Mouse (Mus musculus) colon, adult 2 months (tissue): Measurements from ENCODE around the gene Ifitm2. TPM values are rescaled to one million over a fixed set of nuclear protein-coding genes. Genes with fewer than 3 reads are reported as not detected.

Experiments
- polyA plus RNA-seq: library from polyadenylated mRNA; depleted of rRNA; stranded (reverse); fragments of >200 nt; gene quantifications from 2 replicates; pipeline ENCODE4 v1.2.3, GENCODE M21; 2012; rRNA removed

Ifitm2 gene
- polyA plus RNA-seq = 481 and 681 TPM in 2 replicates

DNA sequence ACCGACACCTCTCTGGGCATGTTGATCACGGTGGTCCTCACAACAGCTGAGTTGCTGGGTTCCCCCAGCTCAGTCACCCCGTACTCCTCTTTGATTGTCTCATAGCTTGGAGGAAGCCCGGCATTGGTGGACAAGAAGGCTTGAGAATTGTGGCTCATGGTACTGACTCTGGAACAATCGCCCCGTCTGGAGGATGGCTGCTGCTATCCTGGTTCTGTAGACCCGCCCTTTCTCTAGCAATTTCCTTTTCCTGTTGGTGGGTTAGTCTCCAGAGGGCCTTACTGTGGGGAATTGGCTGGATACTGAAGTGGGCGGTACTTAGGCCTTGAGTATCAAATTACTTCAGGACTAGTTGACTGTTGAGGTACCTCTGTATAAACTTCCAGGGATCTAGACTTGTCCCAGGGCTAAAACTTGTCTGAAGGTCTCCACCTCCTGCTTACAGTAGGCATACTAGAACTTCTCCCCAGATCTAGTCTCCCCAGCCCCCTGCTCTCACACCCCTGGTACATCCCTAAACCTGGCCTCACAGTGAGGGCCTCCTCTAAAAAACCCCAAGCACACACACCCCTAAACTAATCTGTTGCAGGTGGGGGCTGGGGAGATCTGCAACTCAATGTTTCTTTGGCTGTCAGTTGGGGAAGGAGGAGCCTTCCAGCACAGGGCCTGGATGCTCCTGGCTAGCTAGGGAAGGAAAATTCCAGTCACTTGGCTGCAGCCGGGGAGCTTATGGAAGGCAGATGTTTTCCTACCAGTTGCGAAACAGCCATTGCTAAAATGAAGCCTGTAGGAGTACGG lies at the start of gene Ifitm2, which contains the start of gene Gm45717:
Gene Ifitm2 (minus strand): TSS at position 230 of the 798 bp plus-strand sequence.
Gene Gm45717 (minus strand): TSS at position 180 of the 798 bp plus-strand sequence.

GRCm38 (mm10) chr7:140966921-140967320 lies 11.1 kb upstream of the Ifitm2 start, which contains the start of gene Ifitm1:
Ifitm1 (plus strand) TSS chr7:140967221.

DNA sequence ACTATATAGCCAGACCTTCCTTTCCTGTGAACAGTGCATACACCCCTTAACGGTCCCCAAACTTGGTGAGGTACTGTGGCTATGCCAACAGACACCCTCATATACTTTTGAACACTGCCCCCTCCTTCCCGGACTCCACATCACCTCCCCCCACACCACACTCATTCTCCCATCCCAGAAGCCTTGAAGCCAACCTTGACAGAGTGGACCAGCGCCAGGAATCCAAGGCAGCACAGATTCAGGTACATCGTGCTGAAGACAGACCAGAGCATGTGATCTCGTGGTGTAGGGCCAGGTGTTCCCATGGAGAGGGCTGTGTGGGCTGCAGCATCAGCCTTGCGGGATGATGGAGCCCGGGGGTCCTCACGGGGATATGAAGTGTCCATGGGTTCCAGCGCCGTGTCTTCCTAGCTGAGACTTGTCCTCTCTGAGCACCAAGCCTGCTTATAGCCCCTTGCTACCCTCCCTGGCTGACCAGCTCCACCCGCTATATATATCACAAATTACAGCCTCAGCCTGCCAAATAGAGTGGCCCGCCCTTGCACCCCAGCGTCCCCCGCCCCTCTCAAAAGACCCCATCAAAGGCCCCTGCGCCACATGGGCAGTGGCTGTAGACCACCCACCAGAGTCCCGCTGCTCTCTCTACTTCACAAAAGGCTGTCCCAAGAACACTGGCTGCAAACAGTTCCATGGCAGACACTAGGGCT lies 5.8 kb downstream of the Ifitm2 start, which contains the start of gene Ifitm5:
Gene Ifitm5 (minus strand): TSS at position 468 of the 707 bp plus-strand sequence.

DNA sequence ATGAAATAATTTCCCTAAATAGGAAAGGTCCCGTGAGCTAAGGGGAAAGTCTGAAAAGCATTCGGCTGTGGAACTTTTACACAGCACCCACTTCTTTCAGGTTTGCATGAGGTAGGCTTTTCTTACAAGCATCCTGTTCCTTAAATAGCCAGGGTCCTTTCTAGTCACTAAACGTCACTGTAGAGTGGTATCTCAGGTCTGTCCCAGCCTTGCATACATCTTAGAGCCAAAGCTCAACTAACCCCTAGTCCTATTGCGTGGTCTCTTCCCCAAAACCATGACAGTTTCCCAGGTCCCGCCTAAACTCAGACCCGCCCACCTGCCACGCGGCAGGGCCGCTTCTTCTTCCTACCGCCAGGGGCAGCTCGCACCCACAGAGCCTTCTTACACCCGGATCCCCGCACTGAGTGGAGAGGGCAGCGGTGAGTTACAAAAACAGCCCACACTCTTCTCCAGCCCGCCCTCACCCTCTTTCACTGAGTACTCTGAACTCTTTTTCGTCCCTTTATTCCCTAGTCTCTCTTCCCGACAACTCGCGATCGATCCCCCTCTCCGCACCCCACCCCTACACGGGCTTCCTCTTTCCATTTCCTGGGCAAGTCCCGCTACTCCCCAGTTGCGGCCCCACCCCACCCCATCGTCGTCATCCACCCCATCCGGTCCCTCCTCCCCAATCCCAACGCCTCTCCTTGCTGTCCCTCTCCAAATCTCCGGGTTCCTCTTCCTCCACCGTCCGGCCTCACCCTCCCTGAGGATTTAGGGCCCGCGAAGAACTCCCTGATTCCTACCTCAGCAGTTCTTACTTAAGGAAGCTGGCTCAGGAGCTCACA lies 14.3 kb downstream of the Ifitm2 start, which contains the start of gene Pgghg:
Gene Pgghg (plus strand): TSS at position 170 of the 830 bp plus-strand sequence.

DNA sequence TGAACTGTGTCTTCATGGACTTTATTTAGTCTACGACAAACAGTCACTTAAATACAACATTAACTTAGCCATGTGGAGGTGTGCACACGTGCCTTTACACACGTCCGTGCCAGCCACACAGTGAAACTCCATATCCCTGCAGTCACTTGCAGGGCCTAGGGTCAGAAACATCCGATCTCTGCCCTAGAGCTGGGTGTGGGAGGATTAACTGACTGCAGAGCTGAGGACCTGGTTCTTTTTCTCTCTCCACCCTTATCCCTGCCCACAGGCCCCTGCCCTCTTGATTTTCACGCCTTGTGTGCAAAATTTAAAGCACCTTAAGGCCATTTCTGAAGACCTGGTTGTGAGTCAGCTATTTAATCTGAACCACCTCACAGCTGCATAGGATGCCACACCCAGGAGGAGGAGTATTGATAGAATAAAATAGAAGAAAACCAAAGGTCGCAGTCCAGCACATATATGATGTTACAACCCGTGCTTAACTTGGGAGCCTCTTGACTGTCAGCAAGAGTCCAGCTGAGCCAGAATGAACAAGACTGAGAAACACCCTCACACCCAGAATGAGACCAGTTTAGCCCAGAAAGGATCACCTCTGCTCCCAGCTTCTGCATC lies 35.3 kb downstream of the Ifitm2 start, which contains the start of gene Nlrp6:
Gene Nlrp6 (plus strand): TSS at position 485 of the 612 bp plus-strand sequence.

Other genes starting within 250 kb of the Ifitm2 start
- gene Cyp2e1, start 192.2 kb downstream of the Ifitm2 start, polyA plus RNA-seq = 0.91 and 3.0 TPM in 2 replicates
- gene Syce1, start 168.1 kb downstream of the Ifitm2 start, polyA plus RNA-seq = 0.07 and 0.17 TPM in 2 replicates
- gene Zfp941, start 133.8 kb downstream of the Ifitm2 start, polyA plus RNA-seq = 0.09 and 0.19 TPM in 2 replicates
- 63.2 and 78.4 TPM in 2 replicates for gene Urah, start 121.0 kb downstream of the Ifitm2 start, polyA plus RNA-seq
- gene Scgb1c1, start 110.4 kb downstream of the Ifitm2 start, polyA plus RNA-seq = not detected in 2 replicates
- gene Odf3, start 108.2 kb downstream of the Ifitm2 start, polyA plus RNA-seq = not detected in 2 replicates
- 2.8 TPM in 1 of 2 replicates, not detected in the other for gene Gm45785, start 99.7 kb downstream of the Ifitm2 start, polyA plus RNA-seq
- 109 and 117 TPM in 2 replicates for gene Ric8a, start 99.0 kb downstream of the Ifitm2 start, polyA plus RNA-seq
- 23.7 and 24.1 TPM in 2 replicates for gene Bet1l, start 98.4 kb downstream of the Ifitm2 start, polyA plus RNA-seq
- 53.8 and 58.2 TPM in 2 replicates for gene Psmd13, start 74.0 kb downstream of the Ifitm2 start, polyA plus RNA-seq
- gene Sirt3, start 73.7 kb downstream of the Ifitm2 start, polyA plus RNA-seq = 29.5 and 34.3 TPM in 2 replicates
- 3.4 and 4.0 TPM in 2 replicates for gene Cox8b, start 55.5 kb downstream of the Ifitm2 start, polyA plus RNA-seq
- gene Nlrp6, start 35.1 kb downstream of the Ifitm2 start, polyA plus RNA-seq = 82.3 and 99.4 TPM in 2 replicates
- 40.3 and 53.5 TPM in 2 replicates for gene Pgghg, start 14.6 kb downstream of the Ifitm2 start, polyA plus RNA-seq
- gene Ifitm5, start 5.7 kb downstream of the Ifitm2 start, polyA plus RNA-seq = 1.5 and 1.6 TPM in 2 replicates
- gene Gm45717, start 50 bp downstream of the Ifitm2 start, polyA plus RNA-seq = not detected in 2 replicates
- 83.6 and 107 TPM in 2 replicates for gene Ifitm1, start 11.2 kb upstream of the Ifitm2 start, polyA plus RNA-seq
- gene Ifitm3, start 54.8 kb upstream of the Ifitm2 start, polyA plus RNA-seq = 135 and 161 TPM in 2 replicates
- gene Ifitm6, start 61.9 kb upstream of the Ifitm2 start, polyA plus RNA-seq = 1.1 and 2.9 TPM in 2 replicates
- not detected in 2 replicates for gene Gm17387, start 73.1 kb upstream of the Ifitm2 start, polyA plus RNA-seq
- gene B4galnt4, start 105.1 kb upstream of the Ifitm2 start, polyA plus RNA-seq = 3.7 and 5.0 TPM in 2 replicates
- gene Pkp3, start 122.2 kb upstream of the Ifitm2 start, polyA plus RNA-seq = 141 and 148 TPM in 2 replicates
- gene Sigirr, start 144.6 kb upstream of the Ifitm2 start, polyA plus RNA-seq = 41.9 and 54.5 TPM in 2 replicates
- 60.4 and 80.5 TPM in 2 replicates for gene Ano9, start 161.8 kb upstream of the Ifitm2 start, polyA plus RNA-seq
- gene Ptdss2, start 166.4 kb upstream of the Ifitm2 start, polyA plus RNA-seq = 29.2 and 32.7 TPM in 2 replicates
- gene Rnh1, start 216.9 kb upstream of the Ifitm2 start, polyA plus RNA-seq = 140 and 158 TPM in 2 replicates
- gene Hras, start 238.0 kb upstream of the Ifitm2 start, polyA plus RNA-seq = 86.0 and 86.1 TPM in 2 replicates
- gene Lrrc56, start 238.2 kb upstream of the Ifitm2 start, polyA plus RNA-seq = 11.4 and 11.6 TPM in 2 replicates